Mouse (Mus musculus): ENCODE measurements around the gene Apex2. TPM values are rescaled to one million over a fixed set of nuclear protein-coding genes. Genes with fewer than 3 reads are reported as not detected.

Gene Apex2
- polyA plus RNA-seq, 1 experiment from 2014 or later, result 12.8 TPM

DNA sequence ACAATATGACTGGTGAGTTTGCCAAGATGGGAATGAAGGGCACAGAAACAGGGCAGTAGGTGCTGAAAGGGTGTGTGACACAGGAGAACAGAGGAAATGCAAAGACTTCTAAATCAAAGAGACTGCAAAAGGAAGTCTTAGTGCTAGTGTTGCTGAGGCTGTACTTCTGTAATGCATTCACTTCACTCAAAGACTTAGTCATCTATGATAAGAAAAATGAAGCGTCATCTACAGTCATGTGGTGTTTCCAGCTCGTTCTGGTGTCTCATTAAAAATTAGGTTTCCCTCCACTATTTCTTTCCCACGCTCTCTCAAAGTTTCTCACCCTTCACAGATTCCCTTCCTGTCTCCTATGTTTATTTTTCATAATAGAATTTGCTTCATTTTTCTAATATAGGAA lies 35.6 kb downstream of the Apex2 start:
- Histone ChIP-seq H3K4me1 (no peaks in the 10 kb centered on the region), H3K9me3 (no peaks in the 10 kb centered on the region), H3K36me3 (peaks cover 11% of the 10 kb centered on the region), H3K4me2 (no peak overlapping the region; the same call in 1 of the 2 replicates), H3K27me3 (replicated peaks) (no peaks in the 10 kb centered on the region), H3K9ac (no peak overlapping the region), H3K27ac (replicated peaks) (no peak overlapping the region), H3K4me3 (no peak overlapping the region)
- no peak; the same call in 1 of the 2 replicates for ATAC-seq (ENCODE audit: extremely low read depth, insufficient number of reproducible peaks, low FRiP score, low TSS enrichment)
- 76% methylated on average over 3 of the region's 3 CpGs for WGBS

DNA sequence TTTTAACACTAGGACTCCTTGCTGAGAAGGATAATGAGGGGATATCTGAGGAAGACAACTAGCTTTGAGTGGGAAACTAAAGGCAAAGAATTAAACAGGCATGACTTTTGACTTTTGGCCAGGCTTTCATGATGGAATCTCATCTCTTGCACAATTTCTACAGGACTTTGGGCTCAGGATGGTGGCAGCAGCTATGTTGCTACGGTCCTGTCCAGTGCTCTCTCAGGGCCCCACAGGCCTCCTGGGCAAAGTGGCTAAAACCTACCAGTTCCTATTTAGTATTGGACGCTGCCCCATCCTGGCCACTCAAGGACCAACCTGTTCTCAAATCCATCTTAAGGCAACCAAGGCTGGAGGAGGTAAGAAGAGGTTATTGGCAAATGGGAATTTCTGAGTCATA lies 37.7 kb downstream of the Apex2 start:
- WGBS, result 90% methylated on average over 2 of the region's 2 CpGs
- H3K4me2 ChIP-seq, result peak overlapping the region; percentile 36
- no peak for ATAC-seq (ENCODE audit: extremely low read depth, insufficient number of reproducible peaks, low FRiP score, low TSS enrichment)
- no peak overlapping the region for H3K27ac ChIP-seq (replicated peaks)
- no peaks in the 10 kb centered on the region for H3K4me1 ChIP-seq
- no peaks in the 10 kb centered on the region for H3K9me3 ChIP-seq
- H3K9ac ChIP-seq, result no peak overlapping the region
- no peak overlapping the region for H3K4me3 ChIP-seq
- peaks cover 11% of the 10 kb centered on the region for H3K36me3 ChIP-seq
- H3K27me3 ChIP-seq (replicated peaks), result no peaks in the 10 kb centered on the region

DNA sequence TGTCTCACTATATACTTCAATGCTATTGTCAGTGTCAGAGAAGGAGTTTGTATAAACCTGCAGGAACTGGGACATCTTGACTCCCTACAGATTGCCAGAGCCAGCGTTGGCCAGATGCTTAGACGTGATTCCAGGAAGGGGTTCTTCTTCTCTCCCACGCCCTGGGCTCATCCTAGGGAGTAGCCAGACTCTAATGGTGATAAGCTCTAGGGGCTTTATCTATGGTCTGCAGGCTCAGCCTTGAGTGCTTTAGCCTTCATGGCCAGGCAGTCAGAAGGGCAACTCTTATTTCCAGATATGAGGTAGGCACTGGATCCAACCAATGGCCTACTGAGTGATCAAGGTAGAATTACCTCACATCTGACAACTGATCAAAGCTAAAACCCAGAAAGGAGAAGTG lies 40.0 kb downstream of the Apex2 start:
- H3K36me3 ChIP-seq, result peaks cover 11% of the 10 kb centered on the region
- H3K27ac ChIP-seq (replicated peaks), result no peak overlapping the region
- no peaks in the 10 kb centered on the region for H3K9me3 ChIP-seq
- H3K4me3 ChIP-seq, result no peak overlapping the region
- no peak overlapping the region for H3K9ac ChIP-seq
- ATAC-seq (ENCODE audit: extremely low read depth, insufficient number of reproducible peaks, low FRiP score, low TSS enrichment), result peak; percentile 63
- H3K4me2 ChIP-seq, result peak overlapping the region; percentile 36; the same call in 1 of the 2 replicates
- WGBS, result 62% methylated on average over 3 of the region's 3 CpGs
- no peaks in the 10 kb centered on the region for H3K27me3 ChIP-seq (replicated peaks)
- no peaks in the 10 kb centered on the region for H3K4me1 ChIP-seq

DNA sequence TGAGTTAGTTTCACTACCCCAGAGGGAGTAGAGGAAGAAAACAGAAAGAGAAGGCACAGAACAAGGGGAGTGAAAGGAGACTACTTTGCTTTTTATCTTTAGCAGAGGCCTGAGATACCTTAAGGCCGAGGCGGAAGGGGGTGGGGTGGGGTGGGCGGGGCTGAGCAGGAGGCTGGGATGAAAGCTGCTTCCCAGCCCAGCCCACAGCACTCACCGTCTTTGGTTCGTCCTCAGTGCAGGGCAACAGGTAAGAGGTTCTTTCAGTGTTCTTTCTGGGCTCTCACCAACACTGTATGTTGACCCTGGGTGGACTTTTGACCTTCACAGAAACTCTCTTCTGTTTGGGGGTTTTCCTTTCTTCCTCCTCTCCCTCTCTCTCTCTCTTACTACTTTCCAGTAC lies 42.4 kb downstream of the Apex2 start, which contains the start of gene Alas2:
TSS of gene Alas2 (plus strand) at position 137 of the 400 bp plus-strand sequence.
- Histone ChIP-seq H3K4me2 (peak within 1 kb of the TSS; percentile 16; the same call in 1 of the 2 replicates), H3K36me3 (peaks cover 13% of the 10 kb centered on the region), H3K9me3 (no peaks in the 10 kb centered on the region), H3K27me3 (replicated peaks) (no peaks in the 10 kb centered on the region), H3K4me1 (no peaks in the 10 kb centered on the region), H3K9ac (no peak within 1 kb of the TSS), H3K4me3 (peak within 1 kb of the TSS; percentile 16; the same call in 1 of the 2 replicates), H3K27ac (replicated peaks) (no peak within 1 kb of the TSS; the same call in 1 of the 2 replicates)
- 33% methylated on average over 5 of the region's 5 CpGs for WGBS
- ATAC-seq (ENCODE audit: extremely low read depth, insufficient number of reproducible peaks, low FRiP score, low TSS enrichment), result no peak

DNA sequence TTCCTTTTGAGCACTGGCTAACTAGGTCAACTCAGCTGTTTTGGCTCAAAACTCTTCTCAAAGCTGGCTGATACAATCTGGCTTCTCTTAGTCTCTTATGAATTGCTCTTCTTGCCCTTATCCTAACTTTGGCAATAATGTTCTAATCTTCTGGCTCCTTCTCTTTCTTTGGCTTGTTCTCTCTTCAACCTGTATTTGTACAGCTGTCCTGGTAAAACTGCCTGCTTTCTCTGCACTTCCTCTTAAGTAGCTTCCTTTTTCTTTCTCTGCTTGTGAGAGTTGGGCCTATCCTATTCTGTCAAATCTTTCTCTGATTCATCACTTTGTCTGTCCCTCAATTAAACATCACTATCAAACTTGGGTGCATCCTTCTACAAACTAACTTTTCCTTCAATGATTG lies 48.0 kb downstream of the Apex2 start:
- no peak overlapping the region for H3K27ac ChIP-seq (replicated peaks)
- H3K4me1 ChIP-seq, result no peaks in the 10 kb centered on the region
- ATAC-seq (ENCODE audit: extremely low read depth, insufficient number of reproducible peaks, low FRiP score, low TSS enrichment), result no peak
- no peak overlapping the region for H3K4me3 ChIP-seq
- H3K27me3 ChIP-seq (replicated peaks), result no peaks in the 10 kb centered on the region
- H3K9ac ChIP-seq, result no peak overlapping the region
- no peak overlapping the region for H3K4me2 ChIP-seq
- peaks cover 5% of the 10 kb centered on the region for H3K36me3 ChIP-seq
- no peaks in the 10 kb centered on the region for H3K9me3 ChIP-seq

DNA sequence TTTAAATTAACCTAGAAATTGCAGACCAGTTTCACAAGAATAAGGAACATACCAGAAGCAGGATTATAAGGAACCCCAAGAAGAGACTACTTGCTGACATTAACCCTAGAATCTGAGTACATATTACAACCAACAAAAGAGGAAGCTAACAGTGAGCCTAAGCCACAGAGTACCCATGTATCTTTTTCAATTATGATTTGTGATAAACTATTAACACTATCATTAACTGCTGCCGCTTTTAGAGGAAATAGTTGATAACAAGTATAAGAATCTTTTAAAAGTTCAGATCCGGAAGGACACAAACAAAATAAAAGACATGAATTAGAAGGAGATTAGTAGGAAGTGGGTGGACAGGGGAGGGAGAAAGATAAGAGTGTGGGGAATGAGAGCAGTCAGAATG lies 49.6 kb downstream of the Apex2 start:
- H3K9me3 ChIP-seq, result no peaks in the 10 kb centered on the region
- H3K4me1 ChIP-seq, result no peaks in the 10 kb centered on the region
- H3K4me3 ChIP-seq, result no peak overlapping the region
- 64% methylated on average over 2 of the region's 2 CpGs for WGBS
- H3K27me3 ChIP-seq (replicated peaks), result no peaks in the 10 kb centered on the region
- ATAC-seq (ENCODE audit: extremely low read depth, insufficient number of reproducible peaks, low FRiP score, low TSS enrichment), result no peak
- no peak overlapping the region for H3K27ac ChIP-seq (replicated peaks)
- peaks cover 5% of the 10 kb centered on the region for H3K36me3 ChIP-seq
- H3K9ac ChIP-seq, result no peak overlapping the region
- no peak overlapping the region for H3K4me2 ChIP-seq

DNA sequence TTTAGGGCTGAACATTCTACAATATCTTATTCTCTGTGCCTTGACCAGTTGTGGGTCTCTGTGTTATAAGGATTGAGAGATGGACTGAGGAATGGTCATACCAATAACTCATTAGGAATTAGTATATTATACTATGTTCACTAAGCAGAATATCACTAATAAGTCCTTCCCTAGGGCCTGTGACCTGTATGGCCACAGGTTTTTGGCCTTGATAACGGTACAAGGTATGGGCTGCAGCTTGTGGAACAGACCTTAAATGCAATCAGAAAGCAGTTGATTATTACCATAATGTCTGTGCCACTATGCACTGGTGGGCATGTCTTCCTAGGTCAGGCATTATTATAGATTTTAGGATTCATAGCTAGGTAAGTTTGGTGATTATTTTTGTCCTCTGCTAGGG lies 73.2 kb downstream of the Apex2 start:
- H3K4me3 ChIP-seq, result no peak overlapping the region
- no peak overlapping the region for H3K9ac ChIP-seq
- H3K27ac ChIP-seq (replicated peaks), result no peak overlapping the region
- no peaks in the 10 kb centered on the region for H3K27me3 ChIP-seq (replicated peaks)
- H3K36me3 ChIP-seq, result 0 out of 2 replicates have a peak, but pooled peaks cover 1% of the 10 kb centered on the region
- 79% methylated on average over 1 of the region's 1 CpGs for WGBS
- H3K4me1 ChIP-seq, result no peaks in the 10 kb centered on the region
- no peak overlapping the region for H3K4me2 ChIP-seq
- ATAC-seq (ENCODE audit: extremely low read depth, insufficient number of reproducible peaks, low FRiP score, low TSS enrichment), result no peak
- no peaks in the 10 kb centered on the region for H3K9me3 ChIP-seq

- no peaks in the 10 kb centered on the region for H3K36me3 ChIP-seq
- no peak overlapping the region for H3K4me2 ChIP-seq
- ATAC-seq (ENCODE audit: extremely low read depth, insufficient number of reproducible peaks, low FRiP score, low TSS enrichment), result no peak
- H3K27ac ChIP-seq (replicated peaks), result no peak overlapping the region
- H3K4me1 ChIP-seq, result no peaks in the 10 kb centered on the region
- no peaks in the 10 kb centered on the region for H3K9me3 ChIP-seq
- no peak overlapping the region for H3K9ac ChIP-seq
- no peak overlapping the region for H3K4me3 ChIP-seq
- H3K27me3 ChIP-seq (replicated peaks), result no peaks in the 10 kb centered on the region
Measured at GRCm38 (mm10) chrX:150516015-150516414, 73.7 kb downstream of the Apex2 start.

DNA sequence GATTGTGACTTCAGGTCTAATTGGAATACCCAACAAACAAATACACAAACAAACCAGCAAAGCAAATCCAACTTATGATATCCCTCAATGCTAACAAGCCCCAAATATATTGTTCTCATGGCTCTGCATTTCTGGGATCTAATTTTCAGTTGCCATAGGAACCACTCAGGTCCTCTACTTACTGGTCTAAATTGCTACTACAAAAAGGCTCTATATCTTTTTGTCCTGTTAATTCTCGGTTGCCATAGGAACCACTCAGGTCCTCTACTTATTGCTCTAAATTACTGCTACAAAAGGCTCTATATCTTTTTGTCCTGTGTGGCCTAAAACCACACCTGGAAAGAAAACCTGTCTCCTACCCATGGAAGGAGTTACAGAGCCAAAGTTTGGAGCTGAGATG lies 75.5 kb downstream of the Apex2 start:
- Histone ChIP-seq H3K4me2 (no peak overlapping the region), H3K4me1 (no peaks in the 10 kb centered on the region; the same call in 1 of the 2 replicates), H3K36me3 (no peaks in the 10 kb centered on the region), H3K27ac (replicated peaks) (no peak overlapping the region), H3K9ac (no peak overlapping the region), H3K9me3 (no peaks in the 10 kb centered on the region), H3K4me3 (no peak overlapping the region), H3K27me3 (replicated peaks) (no peaks in the 10 kb centered on the region)
- ATAC-seq (ENCODE audit: extremely low read depth, insufficient number of reproducible peaks, low FRiP score, low TSS enrichment), result no peak
- 81% methylated on average over 1 of the region's 1 CpGs for WGBS

GRCm38 (mm10) chrX:150511274-150511673 lies 78.4 kb downstream of the Apex2 start:
- H3K4me2 ChIP-seq, result no peak overlapping the region
- H3K4me1 ChIP-seq, result no peaks in the 10 kb centered on the region; the same call in 1 of the 2 replicates
- no peak overlapping the region for H3K4me3 ChIP-seq
- H3K36me3 ChIP-seq, result peaks cover 2% of the 10 kb centered on the region; the same call in 1 of the 2 replicates
- H3K27ac ChIP-seq (replicated peaks), result peak overlapping the region; percentile 50
- no peaks in the 10 kb centered on the region for H3K9me3 ChIP-seq
- ATAC-seq (ENCODE audit: extremely low read depth, insufficient number of reproducible peaks, low FRiP score, low TSS enrichment), result no peak
- 57% methylated on average over 6 of the region's 6 CpGs for WGBS
- H3K9ac ChIP-seq, result no peak overlapping the region
- no peaks in the 10 kb centered on the region for H3K27me3 ChIP-seq (replicated peaks)

DNA sequence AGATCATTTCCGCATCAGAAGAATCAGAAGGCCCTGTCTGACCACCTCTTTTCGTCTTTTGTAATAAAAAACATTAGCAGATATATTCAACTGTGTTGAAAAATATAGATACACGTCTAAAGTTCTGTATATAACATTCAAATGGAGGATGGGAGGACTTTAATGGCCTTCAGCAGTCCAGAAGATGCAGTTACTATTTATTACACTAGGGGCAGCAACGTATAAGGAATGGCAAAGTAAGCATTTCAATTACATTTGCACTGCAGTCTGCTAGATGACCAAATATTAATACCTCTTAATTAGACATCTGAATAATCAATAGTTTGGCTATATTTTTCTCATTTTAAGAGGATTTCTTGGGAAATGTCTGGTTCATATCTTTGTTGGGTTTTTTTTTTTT lies 79.0 kb downstream of the Apex2 start:
- ATAC-seq (ENCODE audit: extremely low read depth, insufficient number of reproducible peaks, low FRiP score, low TSS enrichment), result no peak
- H3K27me3 ChIP-seq (replicated peaks), result no peaks in the 10 kb centered on the region
- no peak overlapping the region for H3K4me3 ChIP-seq
- WGBS, result 41% methylated on average over 4 of the region's 4 CpGs
- no peak overlapping the region for H3K27ac ChIP-seq (replicated peaks)
- no peaks in the 10 kb centered on the region for H3K9me3 ChIP-seq
- H3K4me2 ChIP-seq, result no peak overlapping the region
- no peaks in the 10 kb centered on the region; the same call in 1 of the 2 replicates for H3K4me1 ChIP-seq
- H3K9ac ChIP-seq, result no peak overlapping the region
- peaks cover 2% of the 10 kb centered on the region; the same call in 1 of the 2 replicates for H3K36me3 ChIP-seq

GRCm38 (mm10) chrX:150508696-150509095 lies 81.0 kb downstream of the Apex2 start:
- 74% methylated on average over 6 of the region's 6 CpGs for WGBS
- no peak overlapping the region for H3K9ac ChIP-seq
- H3K9me3 ChIP-seq, result no peaks in the 10 kb centered on the region
- ATAC-seq (ENCODE audit: extremely low read depth, insufficient number of reproducible peaks, low FRiP score, low TSS enrichment), result no peak
- H3K27me3 ChIP-seq (replicated peaks), result no peaks in the 10 kb centered on the region
- H3K4me3 ChIP-seq, result no peak overlapping the region
- no peak overlapping the region for H3K27ac ChIP-seq (replicated peaks)
- H3K4me2 ChIP-seq, result no peak overlapping the region
- peaks cover 2% of the 10 kb centered on the region; the same call in 1 of the 2 replicates for H3K36me3 ChIP-seq
- no peaks in the 10 kb centered on the region; the same call in 1 of the 2 replicates for H3K4me1 ChIP-seq
